Mouse (Mus musculus): ENCODE data around the gene Hdac7.

The Hdac7 gene

DNA sequence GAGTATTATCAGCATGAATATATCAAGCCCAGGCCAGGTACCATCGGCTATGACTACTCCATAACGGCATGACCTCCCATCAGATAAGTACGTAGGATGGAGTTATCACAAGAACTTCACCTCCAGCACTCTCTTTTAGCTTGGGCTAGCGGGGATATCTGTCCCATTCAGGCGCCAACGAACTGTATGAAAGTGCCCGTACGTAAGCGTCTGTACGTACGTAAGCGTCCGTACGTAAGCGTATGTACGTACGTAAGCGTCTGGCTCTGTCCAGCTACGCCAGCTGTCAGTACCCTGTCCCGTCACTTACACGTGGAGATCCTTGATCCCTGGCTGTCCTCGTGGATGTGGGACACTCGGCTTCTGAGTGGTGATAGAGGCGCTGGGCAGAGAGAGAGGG lies 97.6 kb downstream of the Hdac7 start:
- DNase-seq (ENCODE audit: low spot score in 2 of 2), result no peak

DNA sequence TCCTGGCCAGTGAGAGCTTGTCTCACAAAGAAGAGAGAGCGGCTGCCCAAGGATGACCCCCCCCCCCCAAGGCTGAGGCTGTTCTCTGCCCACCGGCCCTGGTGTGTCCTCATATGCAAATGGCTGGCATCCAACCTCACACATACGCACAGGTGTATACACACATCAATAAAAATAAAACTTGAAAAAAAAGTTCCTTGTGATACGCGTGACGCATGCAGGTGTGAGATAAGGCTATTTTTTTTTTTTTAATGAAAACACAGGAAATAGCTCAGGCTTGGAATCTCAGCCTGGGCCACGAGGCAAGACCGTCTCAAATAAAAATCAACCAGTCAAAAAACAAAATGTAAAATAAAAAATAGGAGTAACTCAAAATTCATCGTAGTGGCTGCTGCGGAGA lies 98.0 kb downstream of the Hdac7 start:
- no peak for DNase-seq (ENCODE audit: low spot score in 2 of 2)

DNA sequence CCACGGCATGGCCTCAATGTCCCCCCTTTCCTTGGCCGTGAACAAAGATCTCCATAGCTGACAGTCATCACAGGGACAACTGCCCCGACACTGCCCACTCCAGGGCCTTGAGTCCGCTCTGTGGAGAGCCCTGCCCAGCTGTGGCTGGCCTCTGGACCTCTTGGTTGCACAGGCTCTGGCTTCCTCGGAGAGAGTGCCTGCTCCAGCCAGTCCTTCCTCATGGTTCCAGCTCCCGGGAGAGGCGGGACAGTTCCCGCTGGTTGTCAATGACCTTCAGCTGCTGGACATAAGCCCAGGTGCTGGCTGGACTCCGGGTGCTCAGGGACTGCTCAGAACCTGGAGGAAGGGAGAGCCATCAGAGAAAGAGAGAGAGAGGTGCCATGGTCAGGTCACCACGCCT lies 99.0 kb downstream of the Hdac7 start:
- peak; percentile 81 to 83 for DNase-seq (ENCODE audit: low spot score in 2 of 2)

DNA sequence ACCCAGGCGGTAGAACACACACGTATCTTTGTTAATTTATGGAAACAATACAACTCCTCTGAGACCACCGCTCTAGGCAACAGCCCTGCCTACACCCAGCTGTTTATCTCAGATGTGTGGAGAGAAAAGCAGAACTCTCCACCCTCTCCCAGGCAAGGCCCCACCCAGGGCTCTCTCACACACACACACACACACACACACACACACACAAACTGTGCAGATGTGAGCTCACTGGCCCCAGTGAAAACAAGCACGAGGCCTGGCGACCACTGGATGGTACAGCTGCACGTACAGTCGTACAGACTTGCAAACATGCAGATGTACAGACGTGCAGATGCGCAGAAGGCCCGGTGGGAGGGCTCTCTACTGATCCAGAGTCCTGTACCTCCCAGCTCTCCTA lies 99.4 kb downstream of the Hdac7 start:
- DNase-seq (ENCODE audit: low spot score in 2 of 2), result no peak

DNA sequence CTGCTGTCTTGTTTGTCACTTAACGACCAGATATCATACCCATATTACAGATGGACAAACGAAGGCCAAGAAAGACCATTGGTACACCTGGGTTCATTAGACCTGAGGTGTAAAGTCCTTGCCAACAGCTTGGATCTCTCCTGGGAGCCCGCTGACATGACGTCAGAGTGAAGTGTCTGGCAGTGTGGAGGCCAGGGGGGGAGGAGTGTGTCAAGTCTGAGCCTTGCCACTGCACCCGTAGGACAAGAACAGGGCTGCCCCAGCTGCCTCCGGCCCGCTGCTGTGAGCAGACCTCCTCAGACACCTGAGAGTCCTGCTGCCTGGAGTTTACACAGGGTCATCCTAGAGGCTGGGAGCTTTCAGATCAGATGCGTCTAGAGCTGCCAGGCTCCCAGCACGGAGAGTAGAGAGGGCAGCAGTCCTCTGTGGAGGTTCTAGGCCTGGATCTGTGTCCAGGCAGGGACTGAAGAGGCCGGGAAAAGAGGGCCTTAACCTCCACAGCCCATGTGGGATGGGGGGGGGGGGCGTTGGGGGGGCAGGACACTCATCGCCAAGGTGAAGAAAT lies 100.3 kb downstream of the Hdac7 start:
- no peak for DNase-seq (ENCODE audit: low spot score in 2 of 2)

DNA sequence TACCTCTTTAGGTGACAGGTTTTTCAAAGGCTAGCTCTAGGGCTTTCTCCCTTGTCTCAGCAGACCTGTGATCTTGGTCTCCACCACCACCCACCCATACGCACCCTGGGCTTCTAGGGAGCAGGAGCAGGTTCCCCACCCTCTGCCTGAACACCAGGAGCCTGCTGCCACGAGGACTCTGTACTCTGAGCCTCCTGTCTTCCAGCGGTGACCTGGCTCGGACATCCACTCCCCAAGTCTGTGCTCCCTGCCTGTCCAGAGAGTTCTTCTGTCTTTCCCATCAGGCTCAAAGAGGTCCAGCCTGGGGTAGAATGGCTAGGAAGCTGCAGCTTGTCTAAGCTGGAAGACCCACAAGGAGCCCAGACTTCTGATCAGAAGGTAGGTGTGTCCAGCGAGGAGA lies 101.1 kb downstream of the Hdac7 start:
- no peak for DNase-seq (ENCODE audit: low spot score in 2 of 2)

All from heart, adult 9 months (tissue).